Comparison of ENCODE assay signal across 17 mouse cellular contexts in the genomic region with DNA sequence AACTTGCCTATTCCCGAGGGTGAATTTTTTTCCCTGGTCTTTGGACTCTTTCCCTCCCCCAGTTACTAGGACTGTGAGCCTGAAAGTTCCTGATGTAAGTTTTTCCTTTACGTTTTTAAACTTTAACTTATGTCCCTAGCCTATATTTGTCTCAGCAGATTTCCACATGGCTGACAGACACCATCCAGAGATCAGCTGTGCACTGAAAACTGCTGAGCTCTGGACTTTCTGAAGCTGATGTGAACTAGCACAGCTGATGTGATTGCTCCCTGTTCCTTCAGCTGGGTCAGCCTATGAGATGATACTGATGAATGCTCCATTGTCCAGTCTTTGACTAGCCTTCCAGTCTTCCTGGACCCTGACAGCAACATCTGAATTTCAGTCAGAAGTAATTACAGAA.
DNase-seq lines count a peak whose midpoint lies in the region; ATAC-seq lines count a peak whose summit lies in the region.
"Had no signal": no experiment of that assay in that cellular context is flagged by ENCODE, and none has a peak within 500 bp of the region (broad histone marks: within the 10 kb centered on the region; RNA-seq: fewer than 3 reads in every experiment).

No protein-coding gene starts in this region.

- 79% methylated on average over 2 of the region's 2 CpGs for WGBS in kidney, embryonic 15.5 days
- 38% methylated on average over 2 of the region's 2 CpGs for WGBS in liver, embryonic 16.5 days (ENCODE audit: insufficient replicate concordance)
- WGBS in liver, embryonic 12.5 days (ENCODE audit: insufficient replicate concordance) = 54% methylated on average over 2 of the region's 2 CpGs

- no peak overlapping the region for H3K27ac ChIP-seq in kidney, embryonic 15.5 days
- no peak overlapping the region for H3K27ac ChIP-seq in liver, embryonic 16.5 days (ENCODE audit: low read length)
- H3K27ac ChIP-seq in liver, embryonic 12.5 days = no peak overlapping the region
- H3K27ac ChIP-seq: forebrain, embryonic 15.5 days; hindbrain, embryonic 10.5 days; hindbrain, embryonic 14.5 days had no signal

- H3K9me3 ChIP-seq in kidney, embryonic 15.5 days (replicated peaks) = no peaks in the 10 kb centered on the region
- no peaks in the 10 kb centered on the region; the same call in 1 of the 2 replicates for H3K9me3 ChIP-seq in liver, embryonic 16.5 days (replicated peaks; ENCODE audit: control insufficient read depth, low read length)
- no peaks in the 10 kb centered on the region for H3K9me3 ChIP-seq in liver, embryonic 12.5 days (replicated peaks)
- H3K9me3 ChIP-seq: forebrain, embryonic 15.5 days; hindbrain, embryonic 10.5 days had no signal

- H3K9ac ChIP-seq in kidney, embryonic 15.5 days = no peak overlapping the region
- H3K9ac ChIP-seq in liver, embryonic 16.5 days (ENCODE audit: low read depth, low read length) = no peak overlapping the region
- no peak overlapping the region for H3K9ac ChIP-seq in liver, embryonic 12.5 days
- H3K9ac ChIP-seq: forebrain, embryonic 15.5 days; heart, embryonic 12.5 days; hindbrain, embryonic 14.5 days had no signal

- H3K36me3 ChIP-seq in kidney, embryonic 15.5 days = no peaks in the 10 kb centered on the region
- H3K36me3 ChIP-seq in liver, embryonic 16.5 days (ENCODE audit: control insufficient read depth, insufficient read depth) = no peaks in the 10 kb centered on the region
- no peaks in the 10 kb centered on the region for H3K36me3 ChIP-seq in liver, embryonic 12.5 days
- H3K36me3 ChIP-seq: forebrain, embryonic 15.5 days; heart, embryonic 12.5 days; hindbrain, embryonic 10.5 days had no signal

- no peak overlapping the region for H3K4me2 ChIP-seq in kidney, embryonic 15.5 days
- no peak overlapping the region for H3K4me2 ChIP-seq in liver, embryonic 16.5 days (ENCODE audit: low read depth, low read length)
- H3K4me2 ChIP-seq in liver, embryonic 12.5 days = no peak overlapping the region
- H3K4me2 ChIP-seq: forebrain, embryonic 15.5 days; heart, embryonic 12.5 days; hindbrain, embryonic 14.5 days had no signal

- DNase-seq in kidney, postnatal 14 days = no peak
- peak; percentile 54 for DNase-seq in brain, adult 2 months (ENCODE audit: low read depth, low spot score)
- peak; percentile 33 for DNase-seq in yolk sac, embryonic 10.5 days (ENCODE audit: low spot score)
- DNase-seq: adrenal gland, postnatal 25 days; cerebellum, adult 2 months; cerebellum, postnatal 10 days; gastrocnemius, postnatal 14 days had no signal

- H3K4me3 ChIP-seq in kidney, embryonic 15.5 days (replicated peaks) = no peak overlapping the region
- H3K4me3 ChIP-seq in liver, embryonic 16.5 days (ENCODE audit: low read depth, low read length) = no peak overlapping the region
- H3K4me3 ChIP-seq in liver, embryonic 12.5 days = no peak overlapping the region
- H3K4me3 ChIP-seq: forebrain, embryonic 15.5 days; heart, embryonic 12.5 days; hindbrain, embryonic 10.5 days had no signal

- H3K4me1 ChIP-seq in kidney, embryonic 15.5 days = no peaks in the 10 kb centered on the region
- no peaks in the 10 kb centered on the region for H3K4me1 ChIP-seq in liver, embryonic 16.5 days (ENCODE audit: control insufficient read depth, low read depth, low read length)
- no peaks in the 10 kb centered on the region for H3K4me1 ChIP-seq in liver, embryonic 12.5 days
- H3K4me1 ChIP-seq: forebrain, embryonic 15.5 days; heart, embryonic 12.5 days; hindbrain, embryonic 10.5 days had no signal

- no peaks in the 10 kb centered on the region for H3K27me3 ChIP-seq in kidney, embryonic 15.5 days
- no peaks in the 10 kb centered on the region for H3K27me3 ChIP-seq in liver, embryonic 16.5 days (ENCODE audit: control insufficient read depth, insufficient read depth, low read depth, low read length)
- no peaks in the 10 kb centered on the region for H3K27me3 ChIP-seq in liver, embryonic 12.5 days (replicated peaks)
- H3K27me3 ChIP-seq: CH12.LX; forebrain, embryonic 15.5 days; heart, embryonic 12.5 days; Patski had no signal

- ATAC-seq in kidney, embryonic 15.5 days (replicated peaks; ENCODE audit: low FRiP score) = peak; percentile 74
- peak; percentile 62 for ATAC-seq in liver, embryonic 16.5 days (ENCODE audit: low read depth)
- ATAC-seq in liver, embryonic 12.5 days = no peak
- ATAC-seq: activated CD4-positive, CD25-positive, alpha-beta regulatory T cell, adult 4 months; forebrain, embryonic 15.5 days; Patski had no signal
